8 mouse cellular contexts compared by ENCODE assay signal in the genomic region with DNA sequence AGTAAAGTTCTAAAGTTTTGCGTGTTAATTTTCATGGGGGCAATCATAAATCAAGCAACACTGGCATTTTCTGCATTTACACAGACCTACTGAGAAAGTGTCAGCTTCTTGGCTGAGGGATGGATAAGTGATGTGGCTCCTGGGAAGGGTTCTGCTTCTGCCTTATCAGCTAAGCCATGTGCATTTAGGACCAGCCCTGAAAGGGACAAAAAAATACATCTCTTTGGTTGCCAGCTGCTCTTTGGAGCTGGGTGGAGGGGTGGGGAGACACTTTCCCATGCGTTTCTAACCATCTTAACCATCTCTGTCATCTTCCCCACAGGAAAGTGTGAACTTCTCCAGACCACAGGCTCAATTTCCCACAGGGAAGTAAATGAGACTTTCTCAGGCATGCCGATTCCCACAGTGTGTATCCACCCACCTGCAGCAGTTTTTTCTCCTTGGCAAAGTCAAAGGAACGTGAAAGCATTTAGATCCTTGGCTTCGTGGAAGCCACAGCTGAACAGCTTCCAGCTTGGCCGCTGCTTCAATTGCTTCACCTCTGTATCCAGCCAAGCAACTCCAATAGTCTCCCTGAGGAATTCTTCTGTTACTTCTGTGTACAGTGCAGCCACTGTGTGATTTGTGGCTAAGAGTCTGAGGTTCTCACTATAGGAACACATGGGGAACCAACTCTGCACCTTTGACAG.
DNase-seq lines count a peak whose midpoint lies in the region; ATAC-seq and TF ChIP-seq lines count a peak whose summit lies in the region.

No protein-coding gene starts in this region.

- POLR2A ChIA-PET in Patski (lab: Charles Lee), result no interaction called here

- intact Hi-C loops in gastrocnemius, postnatal 36 days (cut with DNase I), result no loop called here

- no peaks in the 10 kb centered on the region for H3K27me3 ChIP-seq in Patski

- ATAC-seq in Patski, result peak; percentile 47

- CTCF ChIA-PET in Patski (lab: Charles Lee), result no interaction called here

- DNase-seq in frontal cortex, postnatal 36 days (ENCODE audit: low spot score in 2 of 2), result peak; percentile 5 to 9
- DNase-seq in frontal cortex, postnatal 10 days (ENCODE audit: low spot score in 2 of 2), result no peak
- DNase-seq in Patski (ENCODE audit: low read depth, low spot score), result peak; percentile 49
- DNase-seq in gastrocnemius, postnatal 36 days, result peak; percentile 55 to 61
- DNase-seq in kidney, postnatal 14 days, result peak; percentile 27
- no peak for DNase-seq in spleen, postnatal 4 days (ENCODE audit: low spot score in 2 of 2)
- DNase-seq in layer of hippocampus, adult 18-20 months (ENCODE audit: low spot score in 2 of 2), result no peak
- no peak for DNase-seq in cerebellum, adult 11-12 months

- in situ Hi-C loops in Patski (cut with MboI; ENCODE audit: low pct_unique_long_range_greater_than_20kb), result no loop called here

- TF ChIP-seq CTCF in Patski (IDR thresholded peaks at IDR 0.05), result no peak

Comparison
In these comparisons a context has a peak if more than half of its experiments do, and no peak if none do; other contexts are left out.
1. DNase-seq: peak in frontal cortex, postnatal 36 days (2 of 2), Patski (single experiment), gastrocnemius, postnatal 36 days (2 of 2) and kidney, postnatal 14 days (single experiment); none in frontal cortex, postnatal 10 days (0 of 2), spleen, postnatal 4 days (0 of 2), layer of hippocampus, adult 18-20 months (0 of 2) and cerebellum, adult 11-12 months (single experiment).